Mouse (Mus musculus): ENCODE measurements around the gene Slc35b4. TPM values are rescaled to one million over a fixed set of nuclear protein-coding genes. Genes with fewer than 3 reads are reported as not detected.

Slc35b4 gene
- polyA plus RNA-seq, 1 experiment from 2014 or later: 42.6 TPM

- Histone ChIP-seq H3K9me3 (no peaks in the 10 kb centered on the region), H3K4me1 (replicated peaks) (no peaks in the 10 kb centered on the region), H3K4me3 (replicated peaks) (no peak overlapping the region), H3K36me3 (no peaks in the 10 kb centered on the region), H3K4me2 (replicated peaks) (no peak overlapping the region), H3K27me3 (replicated peaks) (no peaks in the 10 kb centered on the region), H3K27ac (no peak overlapping the region), H3K9ac (no peak overlapping the region)
- ATAC-seq: no peak
- 64% methylated on average over 2 of the region's 2 CpGs for WGBS
Measured at GRCm38 (mm10) chr6:34187273-34187863, 10.5 kb upstream of the Slc35b4 start.

GRCm38 (mm10) chr6:34183326-34183725, 6.4 kb upstream of the Slc35b4 start:
- no peak overlapping the region for H3K27ac ChIP-seq
- H3K4me1 ChIP-seq (replicated peaks): no peaks in the 10 kb centered on the region
- no peaks in the 10 kb centered on the region for H3K36me3 ChIP-seq
- H3K4me3 ChIP-seq (replicated peaks): no peak overlapping the region
- WGBS: 84% methylated on average over 3 of the region's 3 CpGs
- H3K27me3 ChIP-seq (replicated peaks): no peaks in the 10 kb centered on the region
- no peaks in the 10 kb centered on the region for H3K9me3 ChIP-seq
- no peak overlapping the region for H3K9ac ChIP-seq
- H3K4me2 ChIP-seq (replicated peaks): no peak overlapping the region
- no peak for ATAC-seq

- Histone ChIP-seq H3K4me2 (replicated peaks) (no peak overlapping the region), H3K36me3 (no peaks in the 10 kb centered on the region), H3K4me3 (replicated peaks) (no peak overlapping the region), H3K9me3 (no peaks in the 10 kb centered on the region), H3K27ac (no peak overlapping the region), H3K27me3 (replicated peaks) (no peaks in the 10 kb centered on the region), H3K4me1 (replicated peaks) (no peaks in the 10 kb centered on the region), H3K9ac (no peak overlapping the region)
- no peak for ATAC-seq
- WGBS: 59% methylated on average over 3 of the region's 3 CpGs
Measured at GRCm38 (mm10) chr6:34181961-34182360, 5.0 kb upstream of the Slc35b4 start.

GRCm38 (mm10) chr6:34179911-34180310, 3.0 kb upstream of the Slc35b4 start:
- 81% methylated on average over 4 of the region's 4 CpGs for WGBS
- Histone ChIP-seq H3K27ac (no peak overlapping the region), H3K9me3 (no peaks in the 10 kb centered on the region), H3K4me1 (replicated peaks) (0 out of 2 replicates have a peak, but pooled peaks cover 4% of the 10 kb centered on the region), H3K9ac (no peak overlapping the region), H3K4me3 (replicated peaks) (no peak overlapping the region), H3K27me3 (replicated peaks) (no peaks in the 10 kb centered on the region), H3K36me3 (no peaks in the 10 kb centered on the region), H3K4me2 (replicated peaks) (no peak overlapping the region)
- no peak for ATAC-seq

- H3K27me3 ChIP-seq (replicated peaks): no peaks in the 10 kb centered on the region
- no peak overlapping the region for H3K4me3 ChIP-seq (replicated peaks)
- no peak for ATAC-seq
- WGBS: 77% methylated on average over 3 of the region's 3 CpGs
- no peaks in the 10 kb centered on the region for H3K9me3 ChIP-seq
- H3K36me3 ChIP-seq: no peaks in the 10 kb centered on the region
- H3K9ac ChIP-seq: no peak overlapping the region
- H3K4me2 ChIP-seq (replicated peaks): no peak overlapping the region
- no peak overlapping the region for H3K27ac ChIP-seq
- 0 out of 2 replicates have a peak, but pooled peaks cover 4% of the 10 kb centered on the region for H3K4me1 ChIP-seq (replicated peaks)
Measured at GRCm38 (mm10) chr6:34179007-34179406, 2.1 kb upstream of the Slc35b4 start.

- Histone ChIP-seq H3K36me3 (no peaks in the 10 kb centered on the region), H3K27ac (peak overlapping the region; percentile 71), H3K9me3 (no peaks in the 10 kb centered on the region), H3K4me3 (replicated peaks) (peak overlapping the region; percentile 81), H3K4me1 (replicated peaks) (0 out of 2 replicates have a peak, but pooled peaks cover 4% of the 10 kb centered on the region), H3K4me2 (replicated peaks) (peak overlapping the region; percentile 66), H3K9ac (peak overlapping the region; percentile 86), H3K27me3 (replicated peaks) (no peaks in the 10 kb centered on the region)
- ATAC-seq: peak; percentile 91
- WGBS: 2% methylated on average over 29 of the region's 29 CpGs
Measured at GRCm38 (mm10) chr6:34176111-34176863, 624 bp downstream of the Slc35b4 start.

GRCm38 (mm10) chr6:34174715-34175114, 2.2 kb downstream of the Slc35b4 start:
- no peak overlapping the region for H3K4me2 ChIP-seq (replicated peaks)

GRCm38 (mm10) chr6:34173251-34173650, 3.7 kb downstream of the Slc35b4 start:
- H3K27me3 ChIP-seq (replicated peaks): no peaks in the 10 kb centered on the region
- ATAC-seq: no peak
- no peak overlapping the region for H3K27ac ChIP-seq
- H3K4me1 ChIP-seq (replicated peaks): 0 out of 2 replicates have a peak, but pooled peaks cover 4% of the 10 kb centered on the region
- H3K36me3 ChIP-seq: no peaks in the 10 kb centered on the region
- H3K9ac ChIP-seq: no peak overlapping the region
- 83% methylated on average over 12 of the region's 12 CpGs for WGBS
- no peaks in the 10 kb centered on the region for H3K9me3 ChIP-seq
- no peak overlapping the region for H3K4me2 ChIP-seq (replicated peaks)
- H3K4me3 ChIP-seq (replicated peaks): no peak overlapping the region

More at GRCm38 (mm10) chr6:34174715-34175114, 2.2 kb downstream of the Slc35b4 start:
- Histone ChIP-seq H3K9ac (no peak overlapping the region), H3K9me3 (no peaks in the 10 kb centered on the region), H3K4me3 (replicated peaks) (no peak overlapping the region), H3K36me3 (no peaks in the 10 kb centered on the region), H3K27ac (no peak overlapping the region), H3K27me3 (replicated peaks) (no peaks in the 10 kb centered on the region), H3K4me1 (replicated peaks) (0 out of 2 replicates have a peak, but pooled peaks cover 4% of the 10 kb centered on the region)
- ATAC-seq: no peak
- 62% methylated on average over 8 of the region's 8 CpGs for WGBS

GRCm38 (mm10) chr6:34171748-34172457, 5.0 kb downstream of the Slc35b4 start:
- Histone ChIP-seq H3K27ac (no peak overlapping the region), H3K4me1 (replicated peaks) (0 out of 2 replicates have a peak, but pooled peaks cover 4% of the 10 kb centered on the region), H3K36me3 (peaks cover 3% of the 10 kb centered on the region; the same call in 1 of the 2 replicates), H3K4me2 (replicated peaks) (no peak overlapping the region), H3K27me3 (replicated peaks) (no peaks in the 10 kb centered on the region), H3K9me3 (no peaks in the 10 kb centered on the region), H3K4me3 (replicated peaks) (no peak overlapping the region), H3K9ac (no peak overlapping the region)
- ATAC-seq: no peak
- WGBS: 89% methylated on average over 12 of the region's 12 CpGs

- Histone ChIP-seq H3K4me3 (replicated peaks) (no peak overlapping the region), H3K4me1 (replicated peaks) (0 out of 2 replicates have a peak, but pooled peaks cover 3% of the 10 kb centered on the region), H3K36me3 (peaks cover 9% of the 10 kb centered on the region; the same call in 1 of the 2 replicates), H3K4me2 (replicated peaks) (no peak overlapping the region), H3K9ac (no peak overlapping the region), H3K27ac (no peak overlapping the region), H3K27me3 (replicated peaks) (no peaks in the 10 kb centered on the region), H3K9me3 (no peaks in the 10 kb centered on the region)
- ATAC-seq: no peak
- WGBS: 78% methylated on average over 7 of the region's 7 CpGs
Measured at GRCm38 (mm10) chr6:34170844-34171494, 5.9 kb downstream of the Slc35b4 start.

GRCm38 (mm10) chr6:34168834-34169233, 8.1 kb downstream of the Slc35b4 start:
- Histone ChIP-seq H3K4me3 (replicated peaks) (no peak overlapping the region), H3K4me2 (replicated peaks) (no peak overlapping the region), H3K27me3 (replicated peaks) (no peaks in the 10 kb centered on the region), H3K4me1 (replicated peaks) (no peaks in the 10 kb centered on the region), H3K9ac (no peak overlapping the region), H3K9me3 (no peaks in the 10 kb centered on the region), H3K27ac (no peak overlapping the region), H3K36me3 (peaks cover 16% of the 10 kb centered on the region)
- WGBS: 82% methylated on average over 3 of the region's 3 CpGs
- no peak for ATAC-seq

- WGBS: 85% methylated on average over 9 of the region's 9 CpGs
Measured at GRCm38 (mm10) chr6:34163014-34163413, 13.9 kb downstream of the Slc35b4 start.

More at GRCm38 (mm10) chr6:34163014-34163413, 13.9 kb downstream of the Slc35b4 start:
- H3K4me1 ChIP-seq (replicated peaks): 0 out of 2 replicates have a peak, but pooled peaks cover 2% of the 10 kb centered on the region
- no peak overlapping the region for H3K4me2 ChIP-seq (replicated peaks)
- no peaks in the 10 kb centered on the region for H3K27me3 ChIP-seq (replicated peaks)
- H3K27ac ChIP-seq: no peak overlapping the region
- H3K4me3 ChIP-seq (replicated peaks): no peak overlapping the region
- no peak for ATAC-seq
- H3K9me3 ChIP-seq: no peaks in the 10 kb centered on the region
- no peak overlapping the region for H3K9ac ChIP-seq
- peaks cover 20% of the 10 kb centered on the region for H3K36me3 ChIP-seq
